Mouse (Mus musculus): Measurements from ENCODE around the gene Traf2.

DNA sequence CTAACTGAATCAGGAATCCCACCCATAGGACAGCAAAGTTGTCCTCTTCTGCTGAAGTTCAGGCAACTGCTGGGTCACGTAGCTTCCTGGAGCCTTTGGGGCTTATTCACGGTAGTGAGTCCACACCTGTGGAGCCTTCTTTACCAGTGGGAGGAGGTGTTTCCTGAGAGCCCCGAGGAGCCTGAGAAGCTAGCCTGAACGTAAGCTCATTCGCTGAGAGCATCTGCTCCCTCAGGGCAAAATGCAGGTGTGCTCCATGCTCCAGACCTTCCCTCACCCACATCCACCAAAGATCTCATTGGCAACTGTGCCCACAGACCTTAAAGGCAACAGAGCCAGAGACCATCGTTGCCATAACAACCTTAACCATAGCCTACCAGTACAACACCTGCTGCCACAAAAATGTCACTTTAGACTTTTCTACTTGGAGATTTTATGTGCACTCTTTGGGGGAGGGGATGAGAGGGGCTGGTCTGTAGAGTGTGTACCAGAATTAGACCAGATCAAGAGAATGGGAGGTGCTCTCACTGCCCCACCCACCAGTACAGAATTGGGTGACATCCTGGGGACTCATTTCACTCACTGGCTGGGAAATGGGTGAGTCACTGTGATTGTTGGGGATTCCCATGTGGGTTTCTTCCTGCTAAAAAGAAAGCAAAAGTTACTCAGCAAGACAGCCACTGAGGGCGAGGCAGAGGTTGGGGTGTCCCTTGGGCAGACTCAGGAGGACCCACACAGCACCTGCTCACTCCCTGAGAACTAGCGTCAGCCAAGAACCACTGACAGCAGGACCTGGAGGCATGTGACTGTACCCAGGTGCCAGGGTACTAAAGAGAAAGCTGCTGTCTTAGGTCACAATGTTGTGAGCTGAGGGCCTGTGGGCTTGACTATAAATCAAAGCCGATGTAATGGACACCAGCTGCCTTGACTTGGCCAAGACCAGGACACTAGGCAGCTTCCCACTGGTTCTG lies 2.6 kb upstream of the Traf2 start:
- TF ChIP-seq ZC3H11A (IDR thresholded peaks at IDR 0.05; ENCODE audit: borderline replicate concordance, low read depth, low read length) (no peak), CHD2 (IDR thresholded peaks at IDR 0.05; ENCODE audit: low read depth, low read length) (no peak)
